Mouse (Mus musculus) limb, embryonic 12.5 days (tissue): ENCODE data around the gene Efr3b. TPM values are rescaled to one million over a fixed set of nuclear protein-coding genes. Genes with fewer than 3 reads are reported as not detected.

Experiments
- ATAC-seq: fragments of 200-750 bp; cut with Nextera tagmentation; 2 replicates; pipeline ENCODE4 v1.8.0; 2017; ENCODE audit warnings: low read depth, moderate TSS enrichment; ENCODE audit not compliant: insufficient number of reproducible peaks, insufficient read depth, low FRiP score, low TSS enrichment
- H3K27ac ChIP-seq: fragments of 300-500 bp; sonication (generic); 2 replicates; pipeline ENCODE4 v1.5.1; 2016; ENCODE audit warnings: mild to moderate bottlenecking, moderate library complexity
- H3K27me3 ChIP-seq: fragments of 300-500 bp; sonication (generic); 2 replicates; pipeline ENCODE4 v1.6.1; 2016; ENCODE audit warnings: mild to moderate bottlenecking, moderate library complexity
- H3K36me3 ChIP-seq: fragments of 300-500 bp; sonication (generic); 2 replicates; pipeline ENCODE4 v1.6.1; 2016; ENCODE audit warnings: mild to moderate bottlenecking, moderate library complexity
- H3K4me1 ChIP-seq: fragments of 300-500 bp; sonication (generic); replicated peaks from 2 replicates; pipeline ENCODE4 v1.6.1; 2016
- H3K4me2 ChIP-seq: fragments of 300-500 bp; sonication (generic); 2 replicates; pipeline ENCODE4 v1.6.1; 2016; ENCODE audit warnings: mild to moderate bottlenecking, moderate library complexity
- H3K4me3 ChIP-seq: fragments of 300-500 bp; sonication (generic); replicated peaks from 2 replicates; pipeline ENCODE4 v1.5.1; 2016; ENCODE audit warnings: mild to moderate bottlenecking
- H3K9ac ChIP-seq: fragments of 300-500 bp; sonication (generic); replicated peaks from 2 replicates; pipeline ENCODE4 v1.6.1; 2016; ENCODE audit warnings: mild to moderate bottlenecking, moderate library complexity
- H3K9me3 ChIP-seq: fragments of 300-500 bp; sonication (generic); 2 replicates; pipeline ENCODE4 v1.6.1; 2016; ENCODE audit warnings: mild to moderate bottlenecking, moderate library complexity
- WGBS: fragments of 180-500 bp; shearing (Covaris S2); methylation state at CpG from one replicate; pipeline ENCODE4 v1.1.7; 2016; 5-methylcytosine and 5-hydroxymethylcytosine counted together
- polyA plus RNA-seq: library from polyadenylated mRNA; unstranded; fragments of >200 nt; fragmentation: Nextera tagmentation; extraction: Ambion mirVana; gene quantifications from 2 replicates; pipeline ENCODE4 v1.2.1, GENCODE M21; 2016

The Efr3b gene
- polyA plus RNA-seq, 1 experiment from 2014 or later = 8.8 TPM

- H3K4me1 ChIP-seq = no peaks in the 10 kb centered on the region
- H3K36me3 ChIP-seq = no peaks in the 10 kb centered on the region
- H3K27me3 ChIP-seq = no peaks in the 10 kb centered on the region
- no peaks in the 10 kb centered on the region for H3K9me3 ChIP-seq
- H3K9ac ChIP-seq = no peak overlapping the region
- ATAC-seq = no peak
- WGBS = 71% methylated on average over 8 of the region's 8 CpGs
- H3K4me3 ChIP-seq = no peak overlapping the region
- H3K4me2 ChIP-seq = no peak overlapping the region
- H3K27ac ChIP-seq = no peak overlapping the region
Observed at GRCm38 (mm10) chr12:4065944-4066343, 27.2 kb upstream of the Efr3b start.

GRCm38 (mm10) chr12:4065498-4065897, 26.8 kb upstream of the Efr3b start:
- WGBS = 93% methylated on average over 2 of the region's 2 CpGs
- Histone ChIP-seq H3K27ac (no peak overlapping the region), H3K9ac (no peak overlapping the region), H3K4me3 (no peak overlapping the region), H3K27me3 (no peaks in the 10 kb centered on the region), H3K36me3 (no peaks in the 10 kb centered on the region), H3K4me1 (no peaks in the 10 kb centered on the region), H3K9me3 (no peaks in the 10 kb centered on the region), H3K4me2 (no peak overlapping the region)
- ATAC-seq = no peak

GRCm38 (mm10) chr12:4059683-4060082, 21.0 kb upstream of the Efr3b start:
- H3K4me3 ChIP-seq = no peak overlapping the region
- 78% methylated on average over 4 of the region's 4 CpGs for WGBS

GRCm38 (mm10) chr12:4058321-4058720, 19.6 kb upstream of the Efr3b start:
- WGBS = 71% methylated on average over 9 of the region's 9 CpGs
- 0 out of 2 replicates have a peak, but pooled peaks cover 2% of the 10 kb centered on the region for H3K27me3 ChIP-seq
- no peak overlapping the region for H3K4me3 ChIP-seq
- no peaks in the 10 kb centered on the region for H3K4me1 ChIP-seq
- no peak overlapping the region for H3K9ac ChIP-seq
- H3K36me3 ChIP-seq = no peaks in the 10 kb centered on the region
- no peak overlapping the region for H3K4me2 ChIP-seq
- ATAC-seq = no peak
- no peak overlapping the region for H3K27ac ChIP-seq
- no peaks in the 10 kb centered on the region for H3K9me3 ChIP-seq

More at GRCm38 (mm10) chr12:4059683-4060082, 21.0 kb upstream of the Efr3b start:
- 0 out of 2 replicates have a peak, but pooled peaks cover 2% of the 10 kb centered on the region for H3K27me3 ChIP-seq
- no peaks in the 10 kb centered on the region for H3K9me3 ChIP-seq
- no peak overlapping the region for H3K4me2 ChIP-seq
- no peak overlapping the region for H3K9ac ChIP-seq
- H3K4me1 ChIP-seq = no peaks in the 10 kb centered on the region
- H3K36me3 ChIP-seq = no peaks in the 10 kb centered on the region
- H3K27ac ChIP-seq = no peak overlapping the region
- ATAC-seq = no peak

DNA sequence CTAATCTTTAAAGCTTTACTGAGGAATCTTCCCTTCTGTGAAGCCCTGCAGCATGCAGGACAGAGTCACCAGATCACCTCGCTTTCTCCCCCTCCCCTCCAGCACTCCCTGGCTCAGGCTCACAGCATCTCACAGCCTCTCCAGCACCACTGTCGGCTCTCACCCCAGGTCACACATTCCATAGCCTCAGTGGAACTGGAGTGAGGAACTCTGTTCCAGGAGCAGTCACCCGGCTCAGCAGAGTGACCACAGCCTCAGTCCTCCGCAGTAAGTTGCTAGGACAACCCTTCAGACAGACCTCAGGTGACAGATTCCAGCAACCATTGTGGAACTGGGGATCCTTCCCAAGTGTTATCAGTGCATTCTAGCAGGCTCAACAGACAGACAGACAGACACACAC, 16.1 kb upstream of the Efr3b start:
- no peak overlapping the region for H3K4me2 ChIP-seq
- H3K27me3 ChIP-seq = 0 out of 2 replicates have a peak, but pooled peaks cover 2% of the 10 kb centered on the region
- ATAC-seq = no peak
- 27% methylated on average over 4 of the region's 4 CpGs for WGBS
- H3K4me3 ChIP-seq = no peak overlapping the region
- no peak overlapping the region for H3K27ac ChIP-seq
- no peak overlapping the region for H3K9ac ChIP-seq
- H3K36me3 ChIP-seq = no peaks in the 10 kb centered on the region
- H3K9me3 ChIP-seq = no peaks in the 10 kb centered on the region
- H3K4me1 ChIP-seq = no peaks in the 10 kb centered on the region

DNA sequence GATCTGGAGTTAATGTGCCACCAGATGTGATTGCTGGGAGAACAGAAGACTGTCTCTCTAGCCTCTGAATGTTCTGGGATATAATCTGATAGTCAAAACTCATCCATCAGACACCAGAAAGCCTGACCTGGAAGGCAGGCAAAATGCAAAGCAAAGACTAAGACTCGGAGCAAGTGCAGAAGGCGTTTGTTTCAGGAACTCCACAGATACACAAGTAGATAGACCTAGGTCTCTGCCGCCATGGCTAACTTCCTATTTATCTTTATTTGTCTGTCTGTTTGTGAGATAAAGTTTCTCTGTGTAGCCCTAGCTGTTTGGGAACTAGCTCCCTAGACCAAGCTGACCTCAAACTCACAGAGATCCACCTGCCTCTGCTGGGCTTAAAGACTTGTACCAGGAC, 14.9 kb upstream of the Efr3b start:
- H3K4me1 ChIP-seq = no peaks in the 10 kb centered on the region
- no peak overlapping the region for H3K4me2 ChIP-seq
- no peak overlapping the region for H3K4me3 ChIP-seq
- no peaks in the 10 kb centered on the region for H3K36me3 ChIP-seq
- H3K9me3 ChIP-seq = no peaks in the 10 kb centered on the region
- H3K27me3 ChIP-seq = 0 out of 2 replicates have a peak, but pooled peaks cover 2% of the 10 kb centered on the region
- H3K9ac ChIP-seq = no peak overlapping the region
- no peak overlapping the region for H3K27ac ChIP-seq
- no peak for ATAC-seq
- 88% methylated on average over 3 of the region's 3 CpGs for WGBS

- Histone ChIP-seq H3K4me1 (no peaks in the 10 kb centered on the region), H3K27ac (no peak overlapping the region), H3K9me3 (no peaks in the 10 kb centered on the region), H3K36me3 (no peaks in the 10 kb centered on the region), H3K4me3 (no peak overlapping the region), H3K27me3 (0 out of 2 replicates have a peak, but pooled peaks cover 2% of the 10 kb centered on the region), H3K4me2 (no peak overlapping the region), H3K9ac (no peak overlapping the region)
- no peak for ATAC-seq
- WGBS = 71% methylated on average over 9 of the region's 9 CpGs
Observed at GRCm38 (mm10) chr12:4050861-4051425, 12.2 kb upstream of the Efr3b start.

GRCm38 (mm10) chr12:4048031-4048430, 9.3 kb upstream of the Efr3b start:
- no peak for ATAC-seq
- 62% methylated on average over 6 of the region's 6 CpGs for WGBS
- no peaks in the 10 kb centered on the region for H3K27me3 ChIP-seq

GRCm38 (mm10) chr12:4045992-4046391, 7.3 kb upstream of the Efr3b start:
- Histone ChIP-seq H3K4me2 (no peak overlapping the region), H3K36me3 (no peaks in the 10 kb centered on the region), H3K9me3 (no peaks in the 10 kb centered on the region), H3K4me1 (no peaks in the 10 kb centered on the region), H3K27me3 (peaks cover 6% of the 10 kb centered on the region; the same call in 1 of the 2 replicates), H3K9ac (no peak overlapping the region), H3K4me3 (no peak overlapping the region), H3K27ac (no peak overlapping the region)
- 68% methylated on average over 1 of the region's 1 CpGs for WGBS
- ATAC-seq = no peak

More at GRCm38 (mm10) chr12:4048031-4048430, 9.3 kb upstream of the Efr3b start:
- Histone ChIP-seq H3K9ac (no peak overlapping the region), H3K4me3 (no peak overlapping the region), H3K36me3 (no peaks in the 10 kb centered on the region), H3K4me1 (no peaks in the 10 kb centered on the region), H3K9me3 (no peaks in the 10 kb centered on the region), H3K27ac (no peak overlapping the region), H3K4me2 (no peak overlapping the region)

- H3K9ac ChIP-seq = no peak overlapping the region
- H3K9me3 ChIP-seq = no peaks in the 10 kb centered on the region
- no peak overlapping the region for H3K27ac ChIP-seq
- no peak overlapping the region for H3K4me3 ChIP-seq
- no peak for ATAC-seq
- WGBS = 82% methylated on average over 5 of the region's 5 CpGs
- no peak overlapping the region for H3K4me2 ChIP-seq
- peaks cover 9% of the 10 kb centered on the region for H3K4me1 ChIP-seq
- H3K27me3 ChIP-seq = peaks cover 11% of the 10 kb centered on the region
- no peaks in the 10 kb centered on the region for H3K36me3 ChIP-seq
Observed at GRCm38 (mm10) chr12:4042411-4042810, 3.7 kb upstream of the Efr3b start.

GRCm38 (mm10) chr12:4039046-4039445, 331 bp upstream of the Efr3b start:
- Histone ChIP-seq H3K4me1 (peaks cover 14% of the 10 kb centered on the region), H3K4me2 (peak overlapping the region; percentile 81), H3K36me3 (no peaks in the 10 kb centered on the region), H3K9me3 (no peaks in the 10 kb centered on the region), H3K27me3 (peaks cover 16% of the 10 kb centered on the region), H3K27ac (no peak overlapping the region), H3K9ac (peak overlapping the region; percentile 77; the same call in 1 of the 2 replicates), H3K4me3 (peak overlapping the region; percentile 69)
- 0 out of 2 replicates have a peak, but pooled peaks have one; percentile 6 for ATAC-seq
- under 1% methylated on average over 13 of the region's 13 CpGs for WGBS

DNA sequence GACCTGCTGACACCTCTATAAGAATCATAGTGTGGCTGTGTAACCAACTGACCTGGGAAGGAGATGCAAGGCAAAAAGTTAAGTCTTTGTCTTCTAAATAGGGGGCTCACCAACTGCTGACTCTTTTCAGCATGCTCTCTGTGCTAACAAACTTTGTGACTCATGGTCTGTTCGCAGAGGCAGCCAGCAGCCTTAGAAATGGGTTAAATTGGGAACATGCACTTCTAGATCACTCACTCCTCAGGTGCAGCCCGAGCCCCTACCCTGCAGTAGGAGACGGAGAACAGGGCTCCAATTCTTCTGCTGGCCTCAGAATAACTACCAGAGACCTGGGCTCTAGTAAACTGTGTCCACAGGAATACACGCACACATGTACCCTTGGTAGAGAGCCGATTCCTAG, 1.2 kb downstream of the Efr3b start:
- Histone ChIP-seq H3K36me3 (peaks cover 5% of the 10 kb centered on the region; the same call in 1 of the 2 replicates), H3K4me2 (peak overlapping the region; percentile 81), H3K9me3 (no peaks in the 10 kb centered on the region), H3K9ac (peak overlapping the region; percentile 77), H3K27me3 (peaks cover 16% of the 10 kb centered on the region), H3K27ac (no peak overlapping the region), H3K4me1 (peaks cover 14% of the 10 kb centered on the region), H3K4me3 (peak overlapping the region; percentile 69)
- ATAC-seq = no peak
- WGBS = 19% methylated on average over 5 of the region's 5 CpGs
